Mouse (Mus musculus): ENCODE measurements at regions not wholly inside any gene's neighbourhood (a gene's known extent, or its start where the extent isn't known, plus 50 kb on each side); places are given as distances from the start of the nearest gene placed in this dataset.

DNA sequence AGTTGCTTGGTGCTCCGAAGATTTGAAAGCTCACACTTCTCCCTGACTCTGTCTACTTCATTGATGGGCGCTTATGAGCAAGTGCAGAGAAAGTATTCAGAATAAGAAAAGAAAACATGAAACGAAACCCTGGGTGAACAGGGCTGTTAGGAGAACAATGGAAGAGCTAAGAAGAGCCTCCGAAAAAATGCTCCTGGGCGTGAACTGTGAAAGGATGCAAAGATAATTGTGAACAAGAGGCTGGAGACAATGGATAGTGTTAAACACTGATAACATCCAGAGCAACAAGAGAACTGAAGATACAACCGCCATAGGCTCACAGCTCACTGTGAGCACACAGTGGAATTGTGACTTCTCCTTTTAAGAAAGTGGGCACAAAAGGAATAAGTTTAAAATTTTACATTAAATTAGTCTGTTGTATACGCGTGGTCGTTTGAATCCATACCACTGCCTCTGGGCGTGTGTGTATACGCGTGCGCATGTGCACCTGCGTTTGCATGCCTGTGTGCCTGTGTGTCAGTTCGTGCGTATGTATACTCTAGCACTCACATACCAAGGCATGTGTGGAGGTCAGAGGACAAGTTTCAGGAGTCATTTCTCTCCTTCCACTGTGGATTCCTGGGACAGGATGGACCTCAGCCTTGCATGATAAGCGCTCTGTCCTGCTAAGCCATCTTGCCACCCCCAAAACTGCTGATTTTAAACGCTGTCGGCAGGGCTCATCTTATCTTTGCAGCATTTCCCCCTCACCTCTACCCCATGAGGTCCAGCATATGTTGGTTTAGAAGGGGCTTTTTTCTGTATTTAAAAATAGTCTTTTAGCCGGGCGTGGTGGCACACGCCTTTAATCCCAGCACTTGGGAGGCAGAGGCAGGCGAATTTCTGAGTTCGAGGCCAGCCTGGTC, 113.0 kb upstream of the 1700016C15Rik start:
- peak; percentile 71 for DNase-seq (ENCODE audit: extremely low read depth, low read depth)

DNA sequence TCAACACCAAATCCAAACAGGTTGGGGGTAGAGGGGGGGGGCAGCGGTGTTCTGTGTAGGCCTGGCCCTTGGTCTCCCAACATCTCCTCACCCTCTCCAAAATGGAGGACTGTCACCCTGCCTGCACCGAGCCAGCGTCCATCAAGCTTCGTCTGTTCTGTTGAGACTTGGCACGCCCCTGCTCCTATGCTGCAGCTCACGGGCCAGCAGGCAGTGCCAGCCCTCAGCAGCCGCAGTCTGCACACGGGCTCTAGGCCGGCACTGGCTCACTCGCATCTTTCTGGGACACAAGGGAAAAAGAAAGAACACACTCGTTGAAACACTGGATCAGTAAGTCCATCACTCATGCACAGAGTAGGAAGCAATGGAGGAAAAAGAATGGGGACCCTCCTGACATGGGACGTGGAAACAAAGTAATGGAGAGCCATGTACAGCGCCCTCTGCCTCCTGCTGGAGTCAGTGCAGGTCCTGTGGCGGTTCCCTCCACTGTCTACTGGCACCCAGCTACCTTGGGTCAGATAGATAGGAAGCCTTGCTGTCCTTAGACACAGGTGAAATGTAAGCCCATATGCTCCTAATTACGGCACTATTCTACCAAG, 109.0 kb upstream of the 1700016C15Rik start:
- DNase-seq (ENCODE audit: extremely low read depth, low read depth): no peak

DNA sequence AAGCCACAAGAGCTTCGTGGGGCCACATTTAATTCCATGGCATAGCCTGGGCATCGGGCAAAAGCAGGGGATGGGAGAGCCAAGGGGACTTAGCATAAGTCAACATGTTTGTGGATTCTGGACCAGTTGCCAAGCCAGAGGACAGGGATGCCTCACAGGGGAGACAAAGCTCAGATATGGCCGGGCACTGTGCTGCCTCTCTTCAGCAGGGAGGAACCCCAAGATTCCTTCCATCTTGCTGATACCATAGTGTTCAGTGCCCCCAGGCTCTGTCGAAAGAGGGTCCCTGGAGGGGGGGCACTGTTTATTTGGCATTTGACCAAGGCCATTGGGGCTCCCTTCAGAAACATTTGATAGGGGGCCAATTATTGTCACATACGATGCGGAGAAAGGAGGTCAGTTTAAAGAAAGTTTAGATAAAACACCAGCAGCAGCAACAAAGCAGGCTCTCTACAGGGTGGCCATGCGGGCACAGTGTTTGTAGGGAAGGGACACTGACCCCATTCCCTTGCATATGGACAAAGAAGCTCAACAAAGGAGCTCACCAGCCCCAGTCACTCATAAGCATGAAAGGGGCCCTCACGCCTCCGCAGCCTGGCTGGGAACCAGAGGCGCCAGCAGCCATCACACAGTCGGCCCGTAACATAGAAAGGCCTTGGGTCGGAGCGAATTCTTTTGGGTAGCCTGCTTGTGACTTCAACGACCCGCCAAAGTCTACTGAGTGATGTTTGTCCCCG, 107.6 kb upstream of the 1700016C15Rik start:
- no peak for DNase-seq (ENCODE audit: extremely low read depth, low read depth)

DNA sequence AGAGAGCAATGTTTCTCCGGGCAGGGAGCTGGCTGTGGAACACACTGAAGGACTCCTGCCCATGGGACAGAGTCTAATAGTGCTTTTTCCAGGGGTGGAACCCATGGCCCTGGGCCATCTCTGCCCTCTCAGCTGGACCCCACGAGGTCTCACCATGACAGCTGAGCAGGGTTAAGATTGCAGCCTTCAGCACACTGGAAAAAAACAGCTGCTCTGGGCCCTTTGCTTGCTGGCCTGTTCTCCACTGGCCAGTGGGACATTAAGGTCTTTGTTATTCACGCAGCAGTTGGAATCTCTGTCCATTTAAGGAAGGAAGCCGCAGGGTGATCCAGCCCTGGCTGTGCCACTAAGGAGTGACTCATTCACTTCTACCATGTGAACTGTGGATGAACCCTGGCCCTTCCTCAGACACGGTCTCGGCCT, 106.3 kb upstream of the 1700016C15Rik start:
- no peak for DNase-seq (ENCODE audit: extremely low read depth, low read depth)

DNA sequence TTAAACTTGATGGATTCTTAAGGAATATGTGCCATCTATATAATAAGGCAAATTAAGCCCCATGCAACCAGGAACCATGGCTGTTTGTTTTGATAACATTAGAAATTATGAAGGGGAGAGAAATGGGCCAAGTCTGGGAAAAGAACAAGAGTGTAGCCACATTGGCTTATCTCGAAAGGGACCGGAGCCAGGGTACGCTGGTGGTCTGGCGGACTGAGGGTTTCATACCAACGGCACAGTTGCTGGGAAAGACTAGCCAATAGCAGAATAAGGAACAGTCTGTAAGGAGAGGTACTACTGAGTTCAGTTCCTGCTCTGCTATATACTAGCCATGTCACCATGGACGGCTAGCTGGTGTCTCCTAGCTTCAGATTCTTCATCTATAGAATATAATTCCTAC, 105.9 kb upstream of the 1700016C15Rik start:
- DNase-seq (ENCODE audit: extremely low read depth, low read depth): no peak

- DNase-seq (ENCODE audit: extremely low read depth, low read depth): no peak
Observed at GRCm38 (mm10) chr1:177627814-177628213, 101.8 kb upstream of the 1700016C15Rik start.

- DNase-seq (ENCODE audit: extremely low read depth, low read depth): no peak
Observed at GRCm38 (mm10) chr1:177633966-177634602, 95.5 kb upstream of the 1700016C15Rik start.

DNA sequence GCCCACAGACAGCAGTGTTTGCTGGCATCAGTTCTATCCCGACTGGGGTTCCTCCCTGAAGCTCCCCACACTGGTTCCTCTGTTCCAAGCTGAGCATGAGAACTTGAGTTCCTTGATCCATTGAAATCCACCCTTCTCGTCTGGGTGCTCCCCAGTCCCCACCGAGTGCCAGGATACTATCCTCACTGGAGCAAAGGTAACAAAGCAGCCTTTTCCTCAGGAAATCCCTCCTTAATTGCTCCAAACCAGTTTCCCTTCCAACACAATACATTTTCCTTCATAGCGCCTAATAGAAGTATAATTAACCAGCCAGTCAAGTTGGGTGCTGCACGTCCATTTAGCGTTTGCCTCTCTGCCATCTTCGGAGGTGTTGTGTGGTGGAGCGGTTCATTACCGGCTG, 92.6 kb upstream of the 1700016C15Rik start:
- no peak for DNase-seq (ENCODE audit: extremely low read depth, low read depth)

- no peak for DNase-seq (ENCODE audit: extremely low read depth, low read depth)
Observed at GRCm38 (mm10) chr1:177638381-177638780, 91.2 kb upstream of the 1700016C15Rik start.

GRCm38 (mm10) chr1:177639931-177640846, 89.4 kb upstream of the 1700016C15Rik start:
- no peak for DNase-seq (ENCODE audit: extremely low read depth, low read depth)

DNA sequence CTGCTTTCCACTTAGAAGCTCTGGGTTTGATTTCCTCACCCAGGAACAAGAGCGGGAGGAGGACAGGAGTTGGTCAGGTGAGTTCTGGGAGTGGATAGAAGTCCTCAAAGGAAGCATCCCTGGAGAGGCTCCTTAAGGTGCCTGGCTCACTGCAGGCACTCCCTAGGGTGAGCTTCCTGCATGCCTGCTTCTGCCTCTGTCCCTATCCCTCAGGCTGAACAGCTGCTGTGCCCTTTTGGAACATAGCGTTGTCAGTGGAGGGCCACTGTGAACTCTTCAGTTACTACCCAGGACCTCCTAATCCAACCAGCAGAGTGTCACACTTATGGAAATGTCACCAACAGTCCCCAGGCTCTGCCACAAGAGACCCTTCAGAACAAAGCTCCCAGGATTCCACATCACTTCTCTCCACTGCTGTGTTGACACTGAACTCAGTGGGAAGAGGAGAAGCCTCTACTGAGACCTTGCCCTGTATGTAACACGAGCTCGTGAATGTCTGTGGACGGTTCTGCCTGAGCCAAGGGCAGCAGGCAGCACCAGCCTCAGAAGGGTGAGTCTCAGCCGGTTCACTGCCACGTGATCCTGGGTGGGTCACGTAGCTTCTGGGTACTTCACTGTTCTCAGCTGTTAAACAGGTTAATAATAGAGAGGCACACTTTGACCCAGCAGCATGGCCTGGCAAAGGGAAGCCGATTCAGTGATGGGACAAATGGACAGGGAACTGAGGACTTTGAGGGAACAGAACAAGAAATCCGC, 86.7 kb upstream of the 1700016C15Rik start:
- DNase-seq (ENCODE audit: extremely low read depth, low read depth): no peak

DNA sequence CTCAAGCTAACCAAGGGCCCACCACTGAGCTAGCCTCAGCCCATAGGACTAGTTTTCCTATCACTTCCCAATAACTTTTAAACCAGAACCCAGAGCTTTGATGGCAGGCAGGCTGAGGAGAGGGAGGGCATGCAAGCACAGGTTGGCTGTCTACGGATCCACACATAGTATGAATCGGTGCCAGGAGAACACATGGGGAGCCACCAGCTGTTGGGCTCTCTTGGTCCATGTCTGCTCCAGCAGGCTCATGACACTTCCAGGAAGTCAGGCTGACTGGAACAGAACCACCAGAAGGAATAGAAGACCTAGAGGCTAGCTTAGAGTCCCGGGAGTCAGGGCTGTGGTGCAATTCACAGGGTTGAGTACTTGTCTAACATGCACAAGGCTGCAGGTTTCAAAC, 86.0 kb upstream of the 1700016C15Rik start:
- no peak for DNase-seq (ENCODE audit: extremely low read depth, low read depth)

DNA sequence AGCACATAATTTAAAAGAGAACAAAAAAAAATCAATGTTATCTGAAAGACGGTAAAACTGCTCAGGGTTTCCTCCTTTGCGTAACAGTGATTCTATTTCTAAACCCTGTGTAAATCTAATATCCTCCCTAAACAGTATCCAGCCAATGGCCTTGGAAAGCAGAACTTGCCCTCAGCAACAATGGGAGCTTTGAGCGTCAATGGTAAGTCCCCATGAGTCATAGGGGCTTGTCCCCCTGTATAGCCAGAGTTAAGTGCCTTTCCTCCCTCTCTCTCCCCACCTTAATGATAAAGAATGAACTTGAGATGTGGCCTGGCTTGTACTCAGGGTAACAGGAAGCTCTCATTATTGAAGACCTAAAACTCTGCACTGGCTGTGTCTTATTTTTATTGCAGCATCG, 85.4 kb upstream of the 1700016C15Rik start:
- no peak for DNase-seq (ENCODE audit: extremely low read depth, low read depth)

GRCm38 (mm10) chr1:177645327-177645726, 84.3 kb upstream of the 1700016C15Rik start:
- no peak for DNase-seq (ENCODE audit: extremely low read depth, low read depth)

DNA sequence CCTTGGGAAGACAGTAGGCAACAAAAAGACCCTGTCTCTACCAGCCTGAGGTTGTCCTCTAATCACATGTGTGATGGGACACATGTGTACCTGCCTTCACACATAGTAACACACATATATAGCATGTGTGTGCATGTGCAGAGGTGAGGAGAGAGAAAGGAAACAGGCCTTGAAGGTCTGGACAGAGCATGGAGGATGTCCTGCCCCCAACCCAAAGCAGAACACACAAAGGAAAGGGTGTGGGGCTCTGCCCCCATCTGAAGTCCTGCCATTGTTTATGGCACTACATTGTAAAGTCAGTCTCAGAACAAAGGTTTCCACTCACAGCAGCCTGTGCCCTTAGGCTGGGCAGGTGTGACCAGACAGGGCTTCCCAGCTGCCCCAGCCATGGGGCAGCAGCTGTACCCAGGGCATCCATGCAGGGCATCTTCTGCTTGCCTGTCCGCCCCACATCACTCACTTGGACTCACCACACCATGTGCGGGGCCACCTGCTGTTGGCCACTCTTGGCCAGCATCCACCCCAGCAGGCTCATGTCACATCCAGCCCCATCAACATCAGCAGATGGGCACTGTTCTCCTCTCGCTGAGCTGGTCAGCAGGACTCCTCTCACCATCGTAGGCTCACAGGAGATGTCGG, 83.6 kb upstream of the 1700016C15Rik start:
- DNase-seq (ENCODE audit: extremely low read depth, low read depth): no peak

DNA sequence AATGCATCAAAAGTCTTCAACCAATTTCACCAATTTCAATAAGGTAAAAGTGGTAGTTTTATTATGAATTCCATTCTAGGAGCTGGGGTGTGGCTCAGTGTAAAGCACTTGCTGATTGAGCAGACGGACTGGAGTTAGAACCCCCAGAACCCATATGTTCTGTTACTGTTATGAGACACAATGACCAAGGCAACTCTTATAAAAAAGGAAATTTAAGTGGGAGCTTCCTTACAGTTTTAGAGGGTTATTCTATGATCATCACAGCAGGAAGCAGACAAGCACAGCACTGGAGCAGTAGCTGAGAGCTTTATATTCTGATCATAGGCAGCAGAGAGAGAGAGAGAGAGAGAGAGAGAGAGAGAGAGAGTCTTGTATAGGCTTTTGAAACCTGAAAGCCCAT, 81.7 kb upstream of the 1700016C15Rik start:
- DNase-seq (ENCODE audit: extremely low read depth, low read depth): no peak

DNA sequence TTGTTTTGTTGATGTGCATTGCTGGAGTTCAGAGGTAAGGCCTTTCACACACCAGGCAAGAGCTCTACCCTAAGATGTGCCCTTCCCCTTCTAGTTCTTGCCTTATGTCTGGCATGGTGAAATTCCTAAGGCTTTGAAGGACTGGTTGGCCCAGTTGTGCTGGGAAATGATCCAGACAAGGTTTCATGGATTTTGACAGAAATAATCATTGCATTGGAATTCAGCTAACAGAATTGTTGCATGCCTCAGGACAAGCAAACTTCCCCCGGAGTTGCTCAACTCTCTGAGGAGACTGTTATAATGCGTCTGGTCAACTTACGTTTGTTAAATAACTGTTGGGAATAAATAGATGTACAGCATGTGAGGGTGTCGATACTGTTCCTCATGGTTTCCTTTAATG, 80.6 kb upstream of the 1700016C15Rik start:
- no peak for DNase-seq (ENCODE audit: extremely low read depth, low read depth)

DNA sequence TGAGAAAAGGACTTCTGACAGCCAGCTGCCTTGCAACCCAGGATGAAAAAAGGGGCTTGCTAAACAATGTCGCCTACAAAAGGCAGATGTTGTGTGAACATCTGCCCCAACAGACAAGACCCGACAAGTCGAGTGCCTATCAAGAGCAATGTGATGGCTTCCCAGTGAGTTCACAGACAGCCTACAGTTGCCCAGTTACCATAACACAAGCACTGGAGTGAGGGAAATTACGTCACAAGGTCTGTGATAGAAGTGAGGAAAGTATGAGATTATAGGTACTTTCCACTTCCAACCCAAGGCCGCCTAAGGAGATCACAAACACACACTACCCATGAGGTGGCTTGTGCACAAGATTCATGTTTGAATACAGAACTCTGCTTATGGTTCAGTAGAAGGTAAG, 78.4 kb upstream of the 1700016C15Rik start:
- no peak for DNase-seq (ENCODE audit: extremely low read depth, low read depth)

DNA sequence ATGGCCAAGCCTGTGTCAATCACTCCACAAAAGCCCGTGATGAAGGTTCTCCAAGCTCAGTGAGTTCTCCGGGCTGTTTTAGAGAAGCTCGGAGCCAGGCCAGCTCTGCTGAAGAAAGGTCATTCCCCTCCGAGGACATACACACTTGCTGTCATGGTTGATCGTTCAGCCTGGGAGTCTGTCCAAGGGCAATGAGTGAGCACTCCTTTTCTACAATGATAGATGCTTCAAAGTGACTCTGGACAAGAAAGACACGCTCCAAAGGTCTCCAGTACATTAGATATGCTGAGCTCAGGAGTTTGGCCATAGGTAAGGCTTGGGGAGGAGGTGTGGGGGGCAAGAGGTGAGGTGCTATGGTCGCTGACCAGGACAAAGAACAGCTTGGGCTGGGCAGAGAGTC, 66.5 kb upstream of the 1700016C15Rik start:
- DNase-seq (ENCODE audit: extremely low read depth, low read depth): no peak
